Mouse (Mus musculus) neural tube, embryonic 12.5 days (tissue): ENCODE data around the gene Btbd8. TPM values are rescaled to one million over a fixed set of nuclear protein-coding genes. Genes with fewer than 3 reads are reported as not detected.

Experiments
- ATAC-seq: fragments of 200-750 bp; cut with Nextera tagmentation; 2 replicates; pipeline ENCODE4 v1.8.0; 2017; ENCODE audit warnings: low read depth, mild to moderate bottlenecking, moderate TSS enrichment, moderate library complexity; ENCODE audit not compliant: low FRiP score
- H3K27ac ChIP-seq: fragments of 300-500 bp; sonication (generic); 2 replicates; pipeline ENCODE4 v1.5.1; 2016
- H3K27me3 ChIP-seq: fragments of 300-500 bp; sonication (generic); replicated peaks from 2 replicates; pipeline ENCODE4 v1.6.1; 2016; ENCODE audit warnings: mild to moderate bottlenecking
- H3K36me3 ChIP-seq: fragments of 300-500 bp; sonication (generic); 2 replicates; pipeline ENCODE4 v1.6.1; 2016; ENCODE audit warnings: mild to moderate bottlenecking
- H3K4me1 ChIP-seq: fragments of 300-500 bp; sonication (generic); 2 replicates; pipeline ENCODE4 v1.6.1; 2016
- H3K4me2 ChIP-seq: fragments of 300-500 bp; sonication (generic); replicated peaks from 2 replicates; pipeline ENCODE4 v1.6.1; 2016; ENCODE audit warnings: mild to moderate bottlenecking
- H3K4me3 ChIP-seq: fragments of 300-500 bp; sonication (generic); 2 replicates; pipeline ENCODE4 v1.5.1; 2016
- H3K9ac ChIP-seq: fragments of 300-500 bp; sonication (generic); 2 replicates; pipeline ENCODE4 v1.6.1; 2016; ENCODE audit warnings: mild to moderate bottlenecking
- H3K9me3 ChIP-seq: fragments of 300-500 bp; sonication (generic); 2 replicates; pipeline ENCODE4 v1.6.1; 2016; ENCODE audit warnings: mild to moderate bottlenecking
- WGBS: fragments of 180-500 bp; shearing (Covaris S2); methylation state at CpG from one replicate; pipeline ENCODE4 v1.1.7; 2016; 5-methylcytosine and 5-hydroxymethylcytosine counted together
- polyA plus RNA-seq: library from polyadenylated mRNA; unstranded; fragments of >200 nt; fragmentation: Nextera tagmentation; extraction: Ambion mirVana; gene quantifications from 2 replicates; pipeline ENCODE4 v1.2.1, GENCODE M21; 2016

The Btbd8 gene
- polyA plus RNA-seq, 1 experiment from 2014 or later: 9.3 TPM

- Histone ChIP-seq H3K4me2 (no peak overlapping the region), H3K27me3 (no peaks in the 10 kb centered on the region), H3K4me3 (no peak overlapping the region), H3K27ac (no peak overlapping the region), H3K36me3 (no peaks in the 10 kb centered on the region), H3K4me1 (no peaks in the 10 kb centered on the region), H3K9me3 (no peaks in the 10 kb centered on the region), H3K9ac (no peak overlapping the region)
- ATAC-seq: no peak
- WGBS: 75% methylated on average over 1 of the region's 1 CpGs
These were observed 16.1 kb upstream of the Btbd8 start for GRCm38 (mm10) chr5:107421676-107422075.

- no peaks in the 10 kb centered on the region for H3K9me3 ChIP-seq
- no peak within 1 kb of the TSS for H3K27ac ChIP-seq
- H3K4me2 ChIP-seq: no peak within 1 kb of the TSS
- no peak within 1 kb of the TSS for H3K9ac ChIP-seq
- H3K4me3 ChIP-seq: no peak within 1 kb of the TSS
- no peaks in the 10 kb centered on the region for H3K4me1 ChIP-seq
- whole genome bisulfite sequencing: 80% methylated on average over 3 of the region's 3 CpGs
- ATAC-seq: no peak
- no peaks in the 10 kb centered on the region for H3K36me3 ChIP-seq
- H3K27me3 ChIP-seq: no peaks in the 10 kb centered on the region
These were observed 6.5 kb upstream of the Btbd8 start, which contains the start of gene Lpcat2b for GRCm38 (mm10) chr5:107431249-107431648. Lpcat2b (plus strand) TSS chr5:107431549.

GRCm38 (mm10) chr5:107434001-107434400 lies 3.8 kb upstream of the Btbd8 start:
- no peak overlapping the region for H3K4me2 ChIP-seq
- H3K27me3 ChIP-seq: no peaks in the 10 kb centered on the region
- H3K36me3 ChIP-seq: no peaks in the 10 kb centered on the region
- no peak overlapping the region for H3K9ac ChIP-seq
- no peak for ATAC-seq
- H3K9me3 ChIP-seq: no peaks in the 10 kb centered on the region
- WGBS: 84% methylated on average over 5 of the region's 5 CpGs
- H3K27ac ChIP-seq: no peak overlapping the region
- H3K4me1 ChIP-seq: peaks cover 5% of the 10 kb centered on the region
- no peak overlapping the region for H3K4me3 ChIP-seq

GRCm38 (mm10) chr5:107436185-107436584 lies 1.6 kb upstream of the Btbd8 start:
- H3K27me3 ChIP-seq: no peaks in the 10 kb centered on the region
- peaks cover 5% of the 10 kb centered on the region for H3K4me1 ChIP-seq
- WGBS: 91% methylated on average over 6 of the region's 6 CpGs
- H3K36me3 ChIP-seq: no peaks in the 10 kb centered on the region
- H3K4me2 ChIP-seq: no peak overlapping the region
- H3K27ac ChIP-seq: no peak overlapping the region
- H3K9me3 ChIP-seq: no peaks in the 10 kb centered on the region
- ATAC-seq: no peak
- no peak overlapping the region for H3K9ac ChIP-seq
- H3K4me3 ChIP-seq: no peak overlapping the region

GRCm38 (mm10) chr5:107436587-107437209 lies 1.1 kb upstream of the Btbd8 start:
- Histone ChIP-seq H3K4me2 (0 out of 2 replicates have a peak overlapping the region, but pooled peaks have one; percentile 65), H3K4me3 (no peak overlapping the region), H3K27me3 (no peaks in the 10 kb centered on the region), H3K27ac (no peak overlapping the region), H3K4me1 (peaks cover 5% of the 10 kb centered on the region), H3K36me3 (no peaks in the 10 kb centered on the region), H3K9ac (no peak overlapping the region), H3K9me3 (no peaks in the 10 kb centered on the region)
- no peak for ATAC-seq
- 89% methylated on average over 6 of the region's 6 CpGs for WGBS

GRCm38 (mm10) chr5:107438353-107438752 lies 556 bp downstream of the Btbd8 start:
- H3K4me3 ChIP-seq: peak overlapping the region; percentile 86
- no peaks in the 10 kb centered on the region for H3K9me3 ChIP-seq
- H3K9ac ChIP-seq: peak overlapping the region; percentile 83
- peak overlapping the region; percentile 65 for H3K4me2 ChIP-seq
- no peak overlapping the region for H3K27ac ChIP-seq
- WGBS: 24% methylated on average over 7 of the region's 7 CpGs
- H3K4me1 ChIP-seq: peaks cover 5% of the 10 kb centered on the region
- H3K36me3 ChIP-seq: no peaks in the 10 kb centered on the region
- ATAC-seq: no peak; the same call in 1 of the 2 replicates
- H3K27me3 ChIP-seq: no peaks in the 10 kb centered on the region

- Histone ChIP-seq H3K4me2 (no peak overlapping the region), H3K4me1 (peaks cover 5% of the 10 kb centered on the region), H3K9me3 (no peaks in the 10 kb centered on the region), H3K9ac (no peak overlapping the region), H3K27ac (no peak overlapping the region), H3K4me3 (no peak overlapping the region), H3K36me3 (no peaks in the 10 kb centered on the region), H3K27me3 (no peaks in the 10 kb centered on the region)
- WGBS: 88% methylated on average over 5 of the region's 5 CpGs
- ATAC-seq: no peak
These were observed 4.1 kb downstream of the Btbd8 start for GRCm38 (mm10) chr5:107441881-107442280.

- no peak overlapping the region for H3K4me2 ChIP-seq
- H3K9ac ChIP-seq: no peak overlapping the region
- no peaks in the 10 kb centered on the region for H3K36me3 ChIP-seq
- no peaks in the 10 kb centered on the region for H3K4me1 ChIP-seq
- WGBS: 75% methylated on average over 4 of the region's 4 CpGs
- no peaks in the 10 kb centered on the region for H3K9me3 ChIP-seq
- H3K27ac ChIP-seq: no peak overlapping the region
- no peak for ATAC-seq
- H3K27me3 ChIP-seq: no peaks in the 10 kb centered on the region
- no peak overlapping the region for H3K4me3 ChIP-seq
These were observed 6.5 kb downstream of the Btbd8 start for GRCm38 (mm10) chr5:107444251-107444650.

- Histone ChIP-seq H3K4me1 (no peaks in the 10 kb centered on the region), H3K4me2 (no peak overlapping the region), H3K27ac (no peak overlapping the region), H3K9ac (no peak overlapping the region), H3K36me3 (no peaks in the 10 kb centered on the region), H3K9me3 (no peaks in the 10 kb centered on the region), H3K27me3 (no peaks in the 10 kb centered on the region), H3K4me3 (no peak overlapping the region)
- WGBS: 82% methylated on average over 4 of the region's 4 CpGs
- no peak for ATAC-seq
These were observed 10.2 kb downstream of the Btbd8 start for GRCm38 (mm10) chr5:107447977-107448376.

GRCm38 (mm10) chr5:107448784-107449183 lies 11.0 kb downstream of the Btbd8 start:
- Histone ChIP-seq H3K36me3 (no peaks in the 10 kb centered on the region), H3K4me2 (no peak overlapping the region), H3K9ac (no peak overlapping the region), H3K27me3 (no peaks in the 10 kb centered on the region), H3K4me3 (no peak overlapping the region), H3K4me1 (no peaks in the 10 kb centered on the region), H3K27ac (no peak overlapping the region), H3K9me3 (no peaks in the 10 kb centered on the region)
- 93% methylated on average over 4 of the region's 4 CpGs for WGBS
- no peak for ATAC-seq

GRCm38 (mm10) chr5:107449620-107450019 lies 11.8 kb downstream of the Btbd8 start:
- Histone ChIP-seq H3K27me3 (no peaks in the 10 kb centered on the region), H3K27ac (no peak overlapping the region), H3K9me3 (no peaks in the 10 kb centered on the region), H3K9ac (no peak overlapping the region), H3K4me2 (no peak overlapping the region), H3K36me3 (no peaks in the 10 kb centered on the region), H3K4me1 (no peaks in the 10 kb centered on the region), H3K4me3 (no peak overlapping the region)
- WGBS: 90% methylated on average over 5 of the region's 5 CpGs
- no peak for ATAC-seq

- H3K4me3 ChIP-seq: no peak overlapping the region
- H3K36me3 ChIP-seq: no peaks in the 10 kb centered on the region
- H3K4me2 ChIP-seq: no peak overlapping the region
- H3K9ac ChIP-seq: no peak overlapping the region
- H3K4me1 ChIP-seq: no peaks in the 10 kb centered on the region
- ATAC-seq: no peak
- H3K27me3 ChIP-seq: no peaks in the 10 kb centered on the region
- 95% methylated on average over 5 of the region's 5 CpGs for WGBS
- no peak overlapping the region for H3K27ac ChIP-seq
- H3K9me3 ChIP-seq: no peaks in the 10 kb centered on the region
These were observed 12.5 kb downstream of the Btbd8 start for GRCm38 (mm10) chr5:107450299-107450698.
